Mouse (Mus musculus): Measurements from ENCODE around the gene Pced1a.

Pced1a gene

DNA sequence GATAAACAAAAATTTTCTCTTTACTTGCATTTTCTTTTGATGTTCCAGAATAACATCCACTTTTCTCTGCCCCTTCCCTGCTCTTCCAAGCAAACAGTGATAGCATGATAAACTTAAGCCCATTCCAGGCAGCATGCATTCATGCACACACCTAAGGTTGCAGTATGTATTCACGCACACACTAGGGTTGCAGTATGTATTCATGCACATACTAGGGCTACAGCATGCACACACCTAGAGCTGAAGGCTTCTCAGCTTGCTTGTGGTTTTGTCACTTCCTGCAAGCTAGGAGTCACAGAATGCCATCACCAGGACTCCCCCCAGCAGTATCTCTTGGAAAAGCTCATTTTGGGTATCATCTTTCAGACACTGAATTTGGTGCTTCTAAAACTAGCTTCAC, 12.3 kb upstream of the Pced1a start:
- DNase-seq (ENCODE audit: low spot score in 2 of 2) = no peak

DNA sequence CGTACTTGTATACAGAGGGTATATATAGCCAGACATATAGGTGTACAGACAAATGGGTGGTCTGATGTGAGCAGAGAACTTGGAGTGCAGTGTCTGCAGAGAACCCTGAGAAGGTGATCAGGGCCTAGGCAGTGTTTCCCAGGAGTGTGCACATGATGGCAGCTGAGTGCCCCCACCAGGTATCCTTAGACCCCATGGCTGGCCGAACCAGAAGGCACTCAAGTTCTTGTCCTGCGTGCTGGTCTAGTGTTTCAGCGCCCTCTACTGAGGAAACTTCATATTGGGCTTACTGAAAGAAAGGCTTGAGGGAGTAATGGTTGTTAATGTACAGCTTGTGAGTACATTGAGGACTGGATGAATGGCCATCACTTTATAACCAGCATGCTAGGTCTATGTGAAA, 8.7 kb upstream of the Pced1a start:
- peak in 1 of 2 experiments; percentile 67 for DNase-seq (ENCODE audit: low spot score in 2 of 2)

DNA sequence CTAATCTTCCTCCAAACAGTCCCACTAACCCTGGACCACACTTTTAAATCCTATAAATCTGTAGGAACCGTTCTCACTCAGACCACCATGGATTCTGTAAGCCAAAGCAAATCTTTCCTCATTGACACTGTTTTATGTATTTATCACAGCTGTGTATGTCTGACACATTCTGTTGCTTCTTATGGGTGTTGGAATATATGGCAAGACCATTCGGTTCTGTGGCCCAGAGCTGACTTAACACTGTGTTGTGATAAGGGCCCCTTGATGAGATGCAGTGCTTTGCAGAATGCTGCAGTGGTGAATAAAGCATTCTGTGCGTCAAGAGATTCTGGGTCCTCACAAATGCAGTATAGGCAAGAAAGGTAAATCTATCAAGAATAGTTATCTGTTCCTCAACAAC, 7.7 kb upstream of the Pced1a start:
- no peak for DNase-seq (ENCODE audit: low spot score in 2 of 2)

DNA sequence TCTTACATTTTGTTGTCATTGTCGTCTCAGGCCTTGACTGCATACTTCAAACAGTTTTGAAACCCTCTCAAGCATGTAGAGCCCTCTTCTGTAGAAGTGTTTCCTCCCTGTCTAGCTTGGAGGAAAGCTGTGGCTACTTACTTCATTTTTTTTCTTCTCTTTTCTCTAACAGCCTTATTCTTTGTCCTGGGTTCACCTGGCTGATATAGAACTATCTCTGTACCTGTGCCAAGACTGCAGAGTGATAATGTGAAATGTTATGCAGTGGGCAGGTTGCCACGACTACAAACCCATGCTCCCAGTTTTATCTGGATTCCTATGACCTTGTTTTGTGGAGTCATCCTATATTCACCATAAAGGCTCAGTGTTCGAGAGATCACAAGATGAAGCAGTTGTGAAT, 6.0 kb upstream of the Pced1a start:
- DNase-seq (ENCODE audit: low spot score in 2 of 2) = no peak

DNA sequence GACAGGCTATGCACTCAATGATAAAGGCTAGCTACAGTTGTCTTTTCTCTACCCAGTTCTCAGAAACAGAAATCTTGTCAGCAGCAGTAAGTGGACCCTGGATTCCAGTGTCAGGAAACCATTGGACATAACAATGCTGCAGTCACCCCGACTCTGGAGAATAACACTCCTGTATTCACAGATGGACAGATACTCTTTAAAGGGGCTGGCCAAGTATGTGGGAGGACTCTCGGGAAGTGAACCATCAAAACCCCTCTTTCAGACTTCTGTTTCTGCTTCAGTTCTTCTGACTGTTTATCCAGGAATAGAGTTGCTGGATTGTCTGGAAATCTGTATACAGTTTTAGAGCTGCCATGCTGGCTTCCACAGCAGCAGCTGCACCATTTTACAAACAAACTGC, 5.3 kb upstream of the Pced1a start:
- DNase-seq (ENCODE audit: low spot score in 2 of 2) = no peak

DNA sequence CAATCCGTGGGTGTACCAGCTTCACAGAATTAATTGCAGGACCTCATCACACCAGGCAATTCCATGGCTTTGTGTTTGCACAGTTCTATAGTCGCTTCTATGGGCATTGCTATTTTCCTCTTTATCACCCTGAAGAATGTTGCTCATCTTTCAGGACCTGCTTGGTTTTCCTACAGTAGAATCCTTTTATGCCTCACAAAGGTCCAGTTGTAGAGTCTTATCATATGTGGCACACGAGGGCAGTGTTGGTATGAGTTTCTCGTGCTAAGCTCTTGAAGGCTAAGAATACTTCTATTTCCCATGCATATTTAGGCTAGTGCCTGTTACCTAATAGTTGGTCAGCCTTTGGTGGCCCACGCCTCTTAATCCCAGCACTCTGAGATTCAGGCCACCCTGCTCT, 611 bp upstream of the Pced1a start:
- no peak for DNase-seq (ENCODE audit: low spot score in 2 of 2)

DNA sequence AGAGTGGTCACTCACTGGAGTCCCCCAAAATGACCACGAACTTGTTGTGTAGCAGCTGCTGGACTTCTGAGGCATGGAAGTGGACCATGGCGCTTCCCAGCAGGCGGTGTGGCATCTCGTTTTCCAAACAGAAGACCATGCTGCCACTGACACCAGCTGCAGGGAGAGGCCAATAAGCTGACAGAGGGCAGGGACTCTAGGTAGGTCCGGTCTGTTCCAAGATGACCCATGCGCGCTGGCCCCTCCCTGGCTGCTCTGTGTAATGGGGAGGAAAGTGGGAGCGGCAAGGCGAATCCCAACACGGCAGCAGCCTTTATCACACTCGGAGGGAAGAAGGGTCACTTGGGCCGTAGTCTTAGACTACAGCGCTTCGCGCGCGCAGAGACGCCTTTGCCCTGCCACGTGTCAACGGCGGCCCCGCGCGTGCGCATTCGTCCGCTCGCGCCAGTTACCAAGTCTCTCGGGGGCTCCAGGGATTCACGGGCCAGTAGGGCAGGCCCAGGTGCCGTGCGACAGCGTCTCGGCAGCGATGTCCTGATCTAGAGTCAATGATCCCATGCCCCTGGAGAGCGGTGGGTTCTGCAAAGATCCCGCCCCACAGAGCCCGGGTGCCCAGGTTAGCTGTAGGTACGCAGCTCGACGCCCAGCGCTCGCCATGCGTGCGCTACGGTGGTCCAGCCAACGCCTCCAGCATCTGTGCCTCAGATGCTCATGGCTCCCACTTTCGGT, 940 bp downstream of the Pced1a start:
- DNase-seq (ENCODE audit: low spot score in 2 of 2) = peak; percentile 80 to 83

DNA sequence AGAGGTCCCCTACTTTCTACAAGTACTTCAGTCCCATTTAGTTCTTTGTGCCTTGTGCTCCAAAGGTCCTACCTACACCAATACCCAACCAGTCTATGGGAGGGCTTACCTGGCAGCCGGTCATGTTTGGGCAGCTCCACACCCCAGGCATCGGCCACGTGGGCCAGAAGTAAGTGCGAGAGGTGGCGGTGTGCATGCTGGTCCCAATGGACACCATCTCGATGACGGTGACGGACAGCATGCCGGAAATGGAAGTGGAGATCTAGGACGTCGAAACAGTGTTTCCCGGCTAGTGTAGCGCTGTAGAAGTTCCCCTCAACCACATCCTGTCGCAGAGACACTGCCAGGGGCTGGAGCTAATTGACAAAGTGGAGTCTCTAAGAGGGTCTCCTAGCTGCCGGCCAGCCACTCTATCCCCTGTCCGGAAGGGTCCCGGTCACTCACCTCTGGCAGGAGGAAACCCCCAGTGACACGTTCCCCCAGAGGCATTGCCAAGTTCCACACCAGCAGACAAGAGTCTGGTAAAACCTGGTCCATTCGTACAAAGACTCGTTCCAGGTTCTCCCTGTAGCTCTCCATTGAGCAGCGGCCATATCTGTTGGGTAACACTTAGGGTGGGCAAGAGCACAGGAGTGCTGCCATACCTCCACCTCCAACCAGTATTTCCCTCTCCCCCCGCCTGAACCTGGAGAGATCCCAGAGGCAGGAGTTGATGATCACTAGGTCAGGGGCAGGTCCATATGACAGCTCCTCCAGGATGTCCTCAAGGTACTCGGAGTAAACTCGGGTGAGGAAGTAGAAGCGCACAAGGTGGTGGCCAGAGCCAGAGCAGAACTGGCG, 2.5 kb downstream of the Pced1a start:
- DNase-seq (ENCODE audit: low spot score in 2 of 2) = no peak

DNA sequence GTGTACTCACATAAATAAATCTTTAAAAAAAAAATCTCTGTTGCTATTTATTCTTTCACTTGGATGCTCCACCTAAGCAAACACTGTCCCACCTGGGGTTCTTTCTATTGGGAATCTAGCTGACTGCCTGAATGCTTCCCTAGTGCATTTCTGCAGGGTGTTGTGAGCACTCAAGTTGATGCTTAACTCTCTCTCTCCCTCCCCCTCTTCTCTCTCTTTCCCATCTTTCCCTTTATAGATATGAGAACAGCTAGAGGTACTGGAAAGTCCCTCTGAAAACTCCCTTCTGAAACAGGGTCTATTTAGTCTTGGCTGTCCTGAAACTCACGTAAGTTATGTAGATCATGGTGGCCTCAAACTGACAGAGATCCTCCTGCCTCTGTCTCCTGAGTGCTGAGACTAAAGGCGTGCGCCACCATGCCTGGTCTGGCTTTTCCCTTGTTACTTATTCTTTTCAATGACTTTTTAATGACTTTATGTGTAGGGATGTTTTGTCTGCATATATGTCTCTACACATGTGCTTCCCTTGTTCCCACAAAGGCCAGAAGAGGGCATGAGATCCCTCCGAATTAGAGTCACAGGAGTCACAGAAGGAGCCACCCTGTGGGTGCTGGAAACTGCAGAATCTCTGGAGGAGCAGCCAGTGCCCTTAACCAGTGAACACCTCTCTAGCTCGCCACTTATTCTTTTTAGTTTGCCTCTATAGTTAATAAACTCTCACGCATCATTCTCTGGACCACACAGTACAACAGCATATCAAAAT, 10.2 kb downstream of the Pced1a start:
- no peak for DNase-seq (ENCODE audit: low spot score in 2 of 2)

DNA sequence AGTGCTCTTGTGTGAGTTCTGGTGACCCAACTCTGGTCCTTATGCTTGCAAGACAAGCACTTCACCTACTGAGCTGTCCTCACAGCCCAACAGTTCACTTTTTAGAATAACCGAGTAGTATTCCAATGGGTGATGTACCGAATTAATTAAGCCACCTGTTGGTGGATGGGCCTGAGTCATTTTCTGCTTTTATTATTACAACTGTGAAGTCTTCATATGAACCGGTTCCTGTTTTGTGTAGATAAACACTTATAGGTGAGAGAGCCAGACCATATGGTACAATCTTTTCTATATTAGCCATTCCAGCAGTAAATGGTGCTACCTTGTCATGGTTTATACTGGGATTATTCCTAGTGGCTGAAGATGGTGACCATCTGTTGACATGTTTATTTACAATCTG, 11.7 kb downstream of the Pced1a start:
- DNase-seq (ENCODE audit: low spot score in 2 of 2) = no peak

DNA sequence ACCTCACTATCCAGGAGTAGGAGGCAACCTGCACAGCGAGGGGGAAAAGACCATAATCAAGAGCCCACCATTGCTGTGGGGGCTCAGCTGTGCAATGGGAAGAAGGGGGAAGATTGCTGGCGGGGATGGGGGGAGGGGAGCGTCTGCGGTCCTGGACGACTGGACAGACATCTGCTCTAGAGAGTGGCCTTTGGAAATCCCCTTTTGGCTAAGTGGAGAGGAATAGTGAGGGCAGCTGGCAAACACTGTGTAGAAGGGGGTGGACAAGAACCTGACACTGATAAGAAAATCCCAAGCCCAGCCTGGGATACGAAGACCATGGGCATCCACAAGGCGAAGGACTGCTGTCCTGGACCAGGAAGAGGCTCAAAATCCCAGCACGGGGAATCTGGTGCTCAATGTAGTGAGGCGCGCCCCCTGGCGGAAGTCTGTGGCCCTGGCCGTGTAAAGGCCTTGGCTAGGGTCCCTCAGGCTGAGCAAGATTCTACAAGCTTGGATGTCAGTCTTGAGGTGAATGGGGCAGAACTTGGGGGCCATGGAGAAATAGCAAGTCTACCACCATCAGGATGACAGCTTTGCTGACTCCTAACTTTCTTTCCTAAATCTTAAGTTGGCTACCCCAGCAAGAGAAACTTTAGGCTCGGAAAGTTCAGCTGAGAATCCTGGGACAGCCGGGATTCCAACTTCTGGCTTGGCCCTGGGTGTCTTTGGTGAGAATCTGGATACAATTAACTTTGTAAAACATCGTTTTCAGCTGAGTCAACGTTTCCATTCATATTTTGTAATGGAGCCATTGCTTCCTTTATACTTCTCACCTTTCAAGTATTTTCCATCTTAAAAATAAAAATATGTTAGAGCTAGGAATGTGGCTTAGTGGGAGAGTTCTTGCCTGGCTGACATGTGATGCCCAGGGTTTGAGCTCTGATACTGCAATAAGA, 12.7 kb downstream of the Pced1a start:
- peak; percentile 45 to 84 for DNase-seq (ENCODE audit: low spot score in 2 of 2)

DNA sequence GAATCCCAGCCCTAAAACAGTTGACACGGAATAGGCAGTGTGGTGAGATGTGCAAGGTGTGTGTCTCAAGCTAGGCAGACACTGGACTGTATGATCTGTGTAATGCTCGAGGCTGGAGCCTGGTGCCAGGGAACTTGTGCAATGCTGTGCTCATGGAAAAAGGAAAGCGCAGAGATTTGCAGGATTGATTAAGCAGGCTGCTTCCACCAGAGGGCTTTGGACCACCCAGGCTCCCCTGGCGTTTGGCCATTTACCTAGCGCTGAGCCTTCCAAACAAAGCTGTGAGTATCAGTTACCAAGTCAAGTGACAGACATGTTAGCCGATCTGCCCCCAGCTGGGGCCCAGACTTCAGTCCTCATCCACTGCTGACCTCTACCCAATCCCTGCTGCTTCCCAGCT, 16.3 kb downstream of the Pced1a start:
- no peak for DNase-seq (ENCODE audit: low spot score in 2 of 2)

DNA sequence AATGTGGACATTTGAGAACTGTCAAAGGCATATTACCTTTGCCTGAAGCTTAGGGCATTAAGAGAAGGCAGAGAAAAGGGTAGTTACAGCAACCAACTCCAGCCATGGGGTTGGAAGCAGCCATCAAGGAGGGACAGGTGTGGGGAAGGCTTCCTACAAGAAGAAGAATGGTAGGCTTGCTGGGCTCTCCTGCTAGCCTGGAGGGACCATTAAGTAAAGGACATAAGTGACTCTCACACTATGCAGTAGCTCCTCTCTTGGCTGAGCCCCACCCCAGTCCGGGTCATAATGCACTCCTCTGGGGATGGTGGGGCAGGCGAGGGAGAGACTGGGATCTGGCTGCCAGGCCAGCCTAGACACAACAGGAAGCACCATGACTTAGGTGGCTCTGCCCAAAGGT, 18.3 kb downstream of the Pced1a start, which contains the start of gene Tmem239:
Gene Tmem239, plus strand, starts transcription at position 301 of the 400 bp plus-strand sequence.
- DNase-seq (ENCODE audit: low spot score in 2 of 2) = no peak

DNA sequence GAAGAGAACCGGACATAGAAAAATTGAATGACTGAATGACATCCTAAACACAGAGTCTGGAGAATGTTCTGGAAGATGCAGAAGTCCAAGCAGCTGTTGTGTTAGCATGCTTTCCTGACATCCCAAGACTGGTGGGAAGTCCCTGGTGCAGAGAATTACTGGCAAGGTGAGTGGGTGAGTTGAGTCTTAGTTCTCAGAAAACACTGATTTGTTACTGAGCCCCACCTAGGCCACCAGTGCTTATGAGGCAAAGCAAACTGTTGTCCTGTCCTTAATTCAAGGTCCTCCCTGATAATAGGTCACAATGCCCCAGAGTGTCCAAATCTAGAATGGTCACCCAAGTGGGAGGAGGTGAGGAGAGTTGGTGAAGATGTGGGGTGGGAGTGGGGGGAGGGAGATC, 19.6 kb downstream of the Pced1a start, which contains the start of the genes Gm28372 and 1700020A23Rik:
Gene Gm28372, plus strand, starts transcription at position 301 of the 400 bp plus-strand sequence.
Gene 1700020A23Rik, plus strand, starts transcription at position 321 of the 400 bp plus-strand sequence.
- DNase-seq (ENCODE audit: low spot score in 2 of 2) = no peak

DNA sequence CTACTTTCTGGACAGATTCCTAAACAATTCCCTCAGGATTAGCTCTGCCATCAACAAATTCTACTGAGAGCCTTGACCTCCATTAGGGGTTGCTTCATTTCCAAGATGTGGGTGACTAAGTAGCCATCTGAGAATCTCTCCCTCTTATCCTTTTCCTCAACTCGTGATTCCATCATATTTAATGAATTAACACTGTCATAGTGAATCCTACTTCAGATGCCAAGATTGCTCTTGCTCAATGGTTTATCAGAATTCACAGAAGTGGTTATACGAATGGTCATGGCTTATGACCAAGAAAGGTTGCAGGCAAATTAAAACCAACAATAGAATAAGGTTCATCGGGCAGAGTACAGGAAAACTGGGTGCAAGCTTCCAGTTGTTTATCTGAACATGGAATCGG, 22.6 kb downstream of the Pced1a start:
- DNase-seq (ENCODE audit: low spot score in 2 of 2) = no peak

DNA sequence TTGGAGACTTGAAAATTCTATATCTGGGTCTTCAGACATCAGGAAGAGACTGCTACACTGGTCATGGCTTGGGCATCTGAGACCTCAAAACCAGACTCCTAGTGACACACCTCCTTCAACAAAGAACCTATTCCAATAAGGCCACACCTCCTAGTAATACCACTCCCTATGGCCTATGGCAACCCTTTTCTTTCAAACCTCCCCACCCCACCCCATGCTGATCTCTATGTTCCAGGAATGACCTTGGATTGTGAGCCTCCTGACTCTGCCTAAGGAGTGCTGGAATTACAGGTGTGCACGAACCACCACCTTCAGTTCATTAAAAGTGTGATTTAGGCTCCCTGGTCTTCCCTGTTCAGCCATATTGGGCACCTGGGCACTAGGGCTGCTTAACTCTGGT, 24.5 kb downstream of the Pced1a start:
- no peak for DNase-seq (ENCODE audit: low spot score in 2 of 2)

DNA sequence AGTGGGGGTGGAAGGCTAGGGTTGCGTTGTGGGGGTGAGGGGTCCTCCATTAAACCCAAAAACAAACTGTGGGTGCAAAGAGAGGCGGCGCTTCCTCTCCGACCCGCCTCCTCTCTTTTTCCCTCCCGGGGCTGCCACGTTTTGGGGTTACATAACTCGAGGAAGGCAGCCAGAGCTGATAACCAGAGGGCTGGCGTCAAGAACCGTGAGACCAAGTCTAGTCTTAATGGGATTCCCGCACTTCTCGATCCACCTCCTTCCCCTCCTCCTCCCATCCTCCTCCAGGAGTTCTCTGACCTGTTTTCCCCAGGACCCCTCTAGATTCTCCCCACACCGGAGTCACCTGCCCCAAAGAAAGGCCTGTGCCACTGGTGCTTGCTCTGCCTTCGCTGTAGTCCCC, 26.4 kb downstream of the Pced1a start:
- peak in 1 of 2 experiments; percentile 11 for DNase-seq (ENCODE audit: low spot score in 2 of 2)

DNA sequence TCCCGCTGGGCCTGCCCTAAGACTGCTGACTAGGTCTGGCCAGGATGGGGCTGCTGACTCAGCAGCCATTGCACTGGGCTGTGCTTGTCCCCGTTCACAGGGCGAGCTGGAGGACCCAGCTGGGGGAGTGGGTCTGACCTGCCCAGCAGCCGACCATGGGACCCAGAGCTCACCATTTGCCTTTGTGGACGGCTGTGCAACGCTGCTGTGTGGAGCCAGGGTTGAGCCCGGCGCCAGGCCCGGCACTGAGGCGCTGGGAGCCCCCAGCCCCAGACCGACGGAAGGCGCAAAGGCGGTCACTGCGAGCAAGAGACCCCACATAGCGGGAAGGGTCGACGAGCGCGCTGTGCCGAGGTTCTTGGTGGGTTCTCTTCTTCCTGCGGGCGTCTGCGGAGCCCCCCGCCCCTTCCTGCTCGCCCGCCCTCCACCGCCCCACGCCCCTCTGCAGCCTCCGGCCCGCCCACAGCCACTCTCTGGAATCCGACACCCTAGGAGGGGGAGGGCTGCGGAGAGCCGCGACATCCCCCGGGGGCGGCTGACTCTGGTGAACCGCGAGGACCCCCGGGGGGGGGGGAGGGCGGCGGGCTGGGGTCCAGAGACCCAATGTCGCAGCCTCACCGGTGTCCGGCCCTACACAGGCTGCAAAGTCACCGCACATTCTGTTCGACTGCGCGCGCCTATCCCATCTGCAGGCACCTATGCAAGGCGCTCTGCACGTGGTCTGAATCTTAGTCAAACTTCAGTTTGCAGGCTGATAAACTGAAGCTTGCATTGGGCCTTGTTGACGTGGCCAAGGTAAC, 27.1 kb downstream of the Pced1a start, which contains the start of gene Cpxm1:
Gene Cpxm1, minus strand, starts transcription at position 389 of the 800 bp plus-strand sequence.
- DNase-seq (ENCODE audit: low spot score in 2 of 2) = peak in 1 of 2 experiments; percentile 11

DNA sequence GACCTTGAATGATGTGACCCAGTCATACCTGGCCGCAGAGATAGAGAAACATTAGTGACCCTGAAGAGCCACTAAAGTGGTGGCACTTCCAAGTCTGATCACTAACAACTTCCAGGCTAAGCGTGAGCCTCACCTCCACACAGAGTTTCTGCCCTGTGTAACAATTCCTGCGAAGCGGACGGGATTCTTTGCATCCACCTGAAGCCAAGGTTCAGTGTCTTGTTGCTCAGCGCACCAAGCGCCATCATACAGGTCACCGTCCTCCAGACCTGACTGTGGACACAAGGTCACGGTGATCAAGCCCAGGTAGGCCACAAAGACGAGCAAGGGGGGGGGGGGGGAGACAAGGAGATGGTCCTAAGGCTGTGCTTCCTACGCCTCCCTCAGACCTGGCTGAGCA, 28.8 kb downstream of the Pced1a start:
- DNase-seq (ENCODE audit: low spot score in 2 of 2) = no peak

DNA sequence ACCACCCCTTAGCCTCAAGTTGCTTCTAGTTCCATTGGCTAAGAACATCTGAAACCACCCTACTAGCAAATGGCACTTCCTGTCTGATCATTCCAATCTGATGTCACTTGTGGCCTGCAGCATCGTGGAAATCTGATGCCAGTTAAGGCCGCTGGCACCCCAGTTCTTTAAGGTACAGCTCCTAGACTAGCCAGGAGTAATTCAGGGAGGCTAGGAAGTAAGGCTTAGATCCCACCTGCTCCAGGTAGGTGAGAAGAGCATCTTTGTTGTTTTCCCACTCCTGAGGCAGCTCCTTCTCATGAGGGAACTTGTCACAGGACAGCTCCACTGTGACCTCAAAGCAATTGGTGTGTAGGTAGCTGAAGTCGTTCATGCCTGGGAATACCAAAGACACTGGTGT, 31.7 kb downstream of the Pced1a start:
- DNase-seq (ENCODE audit: low spot score in 2 of 2) = no peak
